Mouse (Mus musculus): ENCODE measurements around the gene Trim23. TPM values are rescaled to one million over a fixed set of nuclear protein-coding genes. Genes with fewer than 3 reads are reported as not detected.
"Not testable (repeated sequence)": the region's sequence is repeated elsewhere in the genome, so short reads cannot be mapped to it uniquely, and the experiment has no call there.

The Trim23 gene
- 10 to 100 TPM; 52.7 to 66.7 (median 58.9) TPM for total RNA-seq (2022)

DNA sequence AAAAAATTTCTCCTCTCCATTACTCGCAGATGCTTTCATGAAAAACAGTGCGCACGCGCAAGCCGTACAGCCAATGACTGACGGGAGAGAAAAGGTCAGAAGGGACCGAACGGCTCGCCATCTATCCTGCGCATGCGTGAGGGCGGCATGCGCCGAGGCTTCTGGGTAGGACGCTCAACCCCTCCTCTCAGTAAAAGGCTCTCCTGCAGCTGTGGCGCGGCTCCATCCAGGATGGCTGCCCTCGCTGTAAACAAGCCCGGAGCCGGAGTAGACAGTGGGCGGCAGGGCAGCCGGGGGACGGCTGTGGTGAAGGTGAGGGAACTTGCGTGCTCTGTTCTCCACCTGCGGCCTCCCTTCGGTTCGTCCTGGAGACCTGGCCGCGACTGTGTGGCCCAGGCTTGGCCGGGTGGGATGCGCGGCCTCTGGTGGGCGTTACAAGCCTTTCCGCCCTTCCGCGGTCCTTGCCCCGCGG lies at the start of gene Trim23:
Trim23 (plus strand) TSS at position 148 of the 472 bp plus-strand sequence.
- peak; percentile 97 to 98 for DNase-seq (ENCODE audit: low spot score in 2 of 2)

DNA sequence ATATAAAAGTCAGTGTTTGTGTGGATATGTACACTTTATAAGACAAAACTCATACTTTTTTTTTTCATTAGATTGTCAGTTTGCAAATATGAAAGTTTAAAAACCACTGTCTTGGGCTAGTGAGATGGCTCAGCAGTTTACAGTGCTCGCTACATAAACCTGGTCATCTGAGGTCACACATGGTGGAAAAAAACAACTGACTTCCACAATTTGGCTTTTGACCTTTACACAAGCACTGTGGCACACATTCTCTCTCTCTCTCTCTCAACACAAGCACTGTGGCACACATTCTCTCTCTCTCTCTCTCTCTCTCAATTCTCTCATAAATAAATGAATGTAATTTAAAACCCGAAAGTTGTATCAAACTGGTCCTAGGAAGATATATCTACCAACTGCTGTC lies 46.0 kb upstream of the Trim23 start:
- no peak for DNase-seq (ENCODE audit: low spot score in 2 of 2)

DNA sequence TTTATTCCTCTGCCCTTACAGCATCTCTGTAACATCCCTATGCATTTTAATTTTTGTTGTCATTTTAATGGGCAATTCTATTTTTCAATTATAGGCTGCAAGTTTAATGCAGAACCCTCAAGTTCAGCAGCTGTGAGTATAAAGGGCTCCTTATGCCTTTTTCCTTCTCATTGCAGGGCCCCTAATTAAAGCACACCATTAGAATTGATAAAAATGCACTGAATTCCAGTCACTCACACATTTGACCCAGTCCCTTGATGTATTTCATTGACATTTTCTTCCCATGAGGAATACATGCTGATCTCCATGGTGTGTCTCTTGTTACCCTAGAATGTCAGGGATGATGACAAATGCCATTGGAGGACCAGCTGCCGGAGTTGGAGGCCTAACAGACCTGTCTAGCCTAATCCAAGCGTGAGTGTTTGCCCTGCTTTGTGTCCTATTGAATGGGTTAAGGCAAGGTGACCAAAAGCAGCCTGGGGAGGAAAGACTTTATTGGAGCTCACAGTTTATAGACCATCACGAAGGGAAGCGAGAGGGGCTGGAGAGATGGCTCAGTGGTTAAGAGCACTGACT lies 44.0 kb upstream of the Trim23 start:
- no peak for DNase-seq (ENCODE audit: low spot score in 2 of 2)

DNA sequence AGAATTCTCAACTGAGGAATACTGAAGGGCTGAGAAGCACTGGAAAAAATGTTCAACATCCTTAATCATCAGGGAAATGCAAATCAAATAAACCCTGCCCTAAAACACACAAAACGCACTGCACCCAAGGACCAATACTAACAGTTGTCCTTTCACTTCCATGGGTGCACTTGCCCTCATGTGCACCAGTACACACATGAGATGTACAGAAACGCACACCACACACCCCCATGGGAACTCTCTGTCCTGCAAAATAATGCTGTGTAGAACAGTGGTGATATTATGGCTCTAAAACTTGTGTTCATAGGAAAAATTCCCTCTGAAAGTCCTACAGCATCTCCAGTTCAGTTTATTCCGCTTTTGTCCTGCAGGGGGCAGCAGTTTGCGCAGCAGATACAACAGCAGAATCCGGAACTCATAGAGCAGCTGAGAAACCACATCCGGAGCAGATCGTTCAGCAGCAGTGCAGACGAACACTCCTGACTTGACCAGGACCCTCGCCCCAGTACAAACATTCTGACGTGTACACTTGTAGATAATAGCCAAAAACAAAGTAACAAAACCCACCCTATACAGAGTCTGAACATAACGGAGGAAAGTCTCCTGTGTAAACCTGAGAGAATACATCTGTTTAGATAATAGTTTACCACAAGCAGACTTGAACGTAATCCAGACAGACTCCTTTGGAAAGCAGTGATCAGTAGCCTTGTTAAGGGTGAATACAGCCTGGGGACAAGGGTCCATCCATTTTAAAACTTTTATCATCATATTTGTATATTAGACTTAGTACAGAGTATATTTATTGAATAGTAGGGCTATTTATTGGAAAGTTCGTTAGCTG lies 39.0 kb upstream of the Trim23 start:
- DNase-seq (ENCODE audit: low spot score in 2 of 2), result peak; percentile 79 to 88

DNA sequence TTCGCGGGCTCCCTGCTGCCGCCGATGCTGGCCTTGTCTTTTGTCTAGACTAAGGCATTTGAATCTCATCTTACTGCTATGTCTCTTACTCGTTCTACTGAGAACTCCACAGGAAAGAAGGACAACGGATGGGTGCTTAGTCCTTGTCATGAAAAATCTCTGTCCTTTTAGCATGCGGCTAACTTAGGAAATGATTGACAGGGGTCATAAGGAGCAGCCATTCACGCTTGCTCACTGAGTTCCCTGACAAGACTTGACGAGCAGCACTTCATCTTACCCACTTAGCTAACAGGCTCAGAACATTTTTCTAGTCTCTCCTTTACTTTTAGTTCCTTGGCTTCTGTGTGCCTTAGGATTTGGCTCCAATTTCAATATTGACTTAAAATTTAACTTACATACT lies 33.7 kb upstream of the Trim23 start:
- DNase-seq (ENCODE audit: low spot score in 2 of 2), result no peak

DNA sequence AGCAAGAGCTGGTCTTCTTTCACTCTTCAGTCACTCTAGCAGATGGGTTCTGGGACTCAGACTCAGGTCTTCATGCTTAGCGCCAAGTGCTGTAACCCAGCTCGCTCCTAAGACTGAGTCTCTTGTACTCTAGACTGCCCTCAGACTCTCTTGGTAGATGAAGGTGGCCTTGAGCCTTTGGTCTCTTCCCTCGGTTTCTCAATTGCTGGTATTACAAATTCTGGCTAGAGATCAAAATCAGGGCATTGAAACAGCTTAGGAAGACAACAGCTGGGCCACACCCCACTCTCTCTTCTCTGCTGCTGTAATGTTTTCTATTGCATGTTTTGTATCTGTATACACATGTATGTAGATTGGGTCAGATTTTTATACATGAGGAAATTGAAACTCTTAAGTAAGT lies 33.0 kb upstream of the Trim23 start:
- DNase-seq (ENCODE audit: low spot score in 2 of 2), result no peak

DNA sequence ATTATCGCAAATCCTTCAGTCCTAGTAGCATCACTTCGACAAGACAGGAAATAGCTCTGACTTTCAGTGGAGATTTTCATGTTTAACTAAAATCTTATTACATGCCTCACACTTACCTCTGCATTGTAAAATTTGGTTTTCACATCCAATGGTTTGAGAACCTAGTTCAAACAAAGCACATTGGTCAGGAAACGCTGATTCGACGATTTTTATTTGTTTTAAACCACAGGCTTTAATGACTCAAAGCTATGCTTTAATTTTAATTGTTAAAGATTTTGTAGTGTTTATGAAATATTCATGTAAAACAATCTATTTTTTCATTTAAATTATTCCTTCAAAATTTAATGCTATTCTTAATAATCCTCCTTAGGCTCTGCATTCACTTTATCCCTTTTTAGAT lies 24.4 kb upstream of the Trim23 start:
- DNase-seq (ENCODE audit: low spot score in 2 of 2), result no peak

DNA sequence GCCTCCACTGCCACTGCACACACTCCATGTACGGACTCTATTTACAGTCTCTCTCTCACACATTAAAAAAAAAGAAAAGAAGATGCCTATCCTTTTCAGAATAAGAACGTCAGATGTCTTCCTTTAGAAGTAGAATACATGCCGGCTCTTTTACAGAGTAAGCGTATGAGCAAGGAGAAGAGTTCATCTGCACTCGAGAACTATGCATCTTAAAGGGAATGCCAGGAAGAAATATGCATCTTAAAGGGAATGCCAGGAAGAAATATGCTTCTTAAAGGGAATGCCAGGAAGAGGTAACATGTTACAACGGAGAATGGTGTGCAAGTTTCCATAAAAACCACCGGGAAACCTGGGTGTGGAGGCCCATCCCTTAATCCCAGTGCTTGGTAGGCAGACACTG lies 23.5 kb upstream of the Trim23 start:
- DNase-seq (ENCODE audit: low spot score in 2 of 2), result no peak

DNA sequence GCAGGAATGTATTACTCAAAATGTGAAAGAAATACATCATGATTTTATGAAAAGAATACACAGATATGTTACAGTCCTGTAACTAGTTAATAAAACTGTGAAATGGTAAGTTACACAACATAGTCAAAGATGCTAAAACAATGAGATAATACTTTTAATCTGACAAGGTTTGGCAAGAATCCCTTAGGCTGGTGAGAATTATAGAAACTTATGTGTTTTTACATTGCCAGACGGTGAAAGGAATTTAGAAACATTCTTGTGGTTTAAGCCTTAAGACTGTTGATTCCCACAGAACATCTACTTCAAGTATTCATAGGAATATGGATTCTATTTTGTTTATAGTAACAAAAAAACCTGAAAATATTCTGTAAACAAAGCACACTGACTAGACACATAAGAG lies 22.9 kb upstream of the Trim23 start:
- DNase-seq (ENCODE audit: low spot score in 2 of 2), result no peak

DNA sequence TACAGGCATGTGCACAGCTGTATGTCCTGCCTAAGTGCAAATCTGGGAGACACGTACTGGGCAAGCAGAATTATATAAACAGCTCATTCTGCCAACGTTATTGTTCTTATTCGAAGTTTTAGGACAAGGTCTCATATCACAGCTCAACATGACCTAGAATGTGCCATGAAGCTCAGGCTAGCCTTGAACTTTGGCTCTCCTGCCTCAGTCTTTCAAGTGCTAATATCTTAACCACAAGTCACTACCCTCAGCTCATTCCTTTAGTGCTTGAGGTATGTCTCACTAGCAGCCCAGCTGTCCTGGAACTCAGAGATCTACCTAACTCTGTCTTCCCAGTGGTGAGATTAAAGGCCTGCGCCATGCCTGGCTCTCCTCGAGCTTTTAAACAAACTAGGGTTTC lies 6.9 kb upstream of the Trim23 start:
- DNase-seq (ENCODE audit: low spot score in 2 of 2), result no peak

DNA sequence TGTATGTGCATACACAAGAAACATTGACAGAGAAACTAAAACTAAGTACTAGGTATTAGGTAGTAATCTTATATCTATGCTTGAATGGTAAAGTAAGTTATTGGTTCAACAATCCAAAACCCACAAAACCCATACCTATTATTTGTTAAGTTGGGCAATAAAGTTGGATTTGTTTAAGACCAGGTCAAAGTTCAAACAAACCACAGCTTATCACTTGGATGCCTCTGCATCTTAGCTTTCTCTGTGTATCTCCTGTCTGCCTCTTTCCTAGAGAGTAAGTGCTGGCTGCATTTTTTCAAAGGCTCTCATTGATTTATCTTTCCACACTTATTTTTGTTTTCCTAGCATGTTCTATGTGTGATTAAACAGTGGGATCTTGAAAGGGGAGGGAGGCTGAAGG lies 6.1 kb upstream of the Trim23 start:
- DNase-seq (ENCODE audit: low spot score in 2 of 2), result no peak

DNA sequence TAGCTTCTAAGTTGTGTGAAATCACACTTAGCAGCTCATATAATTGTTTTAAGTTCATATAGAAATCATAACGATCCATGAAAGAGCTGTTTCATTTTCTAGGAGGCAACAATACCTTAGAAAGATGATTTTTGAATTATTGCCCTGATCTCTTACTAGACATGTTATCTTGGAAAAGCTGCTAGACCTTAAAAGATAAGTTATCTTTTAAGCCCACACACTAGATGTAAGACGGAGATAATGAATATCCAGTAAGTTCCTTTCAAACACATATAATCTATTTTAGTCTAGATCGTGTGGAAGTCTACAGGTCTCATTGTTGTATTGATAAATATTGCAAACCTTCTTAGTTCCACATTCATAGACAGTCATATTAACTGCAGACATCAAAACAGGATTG lies 1.7 kb upstream of the Trim23 start:
- no peak for DNase-seq (ENCODE audit: low spot score in 2 of 2)

DNA sequence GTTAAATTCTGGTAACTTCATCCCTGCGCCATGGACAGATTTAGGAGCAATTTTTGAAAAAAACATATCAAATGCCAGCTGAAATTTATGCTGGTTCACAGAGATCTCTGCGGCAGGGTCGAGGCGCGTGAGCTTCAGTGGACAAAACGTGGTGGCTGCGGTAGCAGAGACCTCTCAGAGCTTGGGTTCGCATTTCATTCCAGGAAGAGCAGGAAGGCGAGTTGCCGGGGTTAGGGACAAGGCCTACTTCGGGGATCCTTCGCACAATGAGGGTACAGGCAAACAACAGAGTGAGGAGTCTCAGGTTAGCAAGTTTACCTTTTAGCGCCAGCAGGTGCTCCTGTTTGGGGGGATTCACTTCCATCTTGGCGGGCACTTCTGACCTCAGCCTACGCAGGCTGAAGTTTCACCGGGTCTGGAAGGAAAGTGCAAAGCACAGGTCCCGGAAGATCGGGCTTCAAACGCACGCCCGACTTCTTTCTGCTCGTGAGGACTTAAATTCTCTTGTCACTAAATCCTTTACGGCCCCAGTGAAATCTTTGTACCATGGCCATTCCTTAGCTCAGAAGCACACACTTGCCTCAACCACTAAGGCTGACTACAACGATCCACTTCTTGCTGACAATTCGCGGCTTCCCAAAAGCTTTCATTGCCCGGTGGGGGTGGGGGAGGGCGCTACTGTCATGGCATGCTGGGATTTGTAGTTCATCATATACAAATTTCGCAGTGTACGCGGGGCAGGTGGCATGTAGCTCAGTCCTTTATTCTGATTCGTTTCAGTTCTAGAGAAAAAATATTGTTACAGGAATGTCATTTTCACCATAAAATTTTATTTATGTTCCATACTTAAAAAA lies 574 bp upstream of the Trim23 start, which contains the start of gene Trappc13:
Trappc13 (minus strand) TSS at position 674 of the 854 bp plus-strand sequence.
- DNase-seq (ENCODE audit: low spot score in 2 of 2), result peak in 1 of 2 experiments; percentile 8

DNA sequence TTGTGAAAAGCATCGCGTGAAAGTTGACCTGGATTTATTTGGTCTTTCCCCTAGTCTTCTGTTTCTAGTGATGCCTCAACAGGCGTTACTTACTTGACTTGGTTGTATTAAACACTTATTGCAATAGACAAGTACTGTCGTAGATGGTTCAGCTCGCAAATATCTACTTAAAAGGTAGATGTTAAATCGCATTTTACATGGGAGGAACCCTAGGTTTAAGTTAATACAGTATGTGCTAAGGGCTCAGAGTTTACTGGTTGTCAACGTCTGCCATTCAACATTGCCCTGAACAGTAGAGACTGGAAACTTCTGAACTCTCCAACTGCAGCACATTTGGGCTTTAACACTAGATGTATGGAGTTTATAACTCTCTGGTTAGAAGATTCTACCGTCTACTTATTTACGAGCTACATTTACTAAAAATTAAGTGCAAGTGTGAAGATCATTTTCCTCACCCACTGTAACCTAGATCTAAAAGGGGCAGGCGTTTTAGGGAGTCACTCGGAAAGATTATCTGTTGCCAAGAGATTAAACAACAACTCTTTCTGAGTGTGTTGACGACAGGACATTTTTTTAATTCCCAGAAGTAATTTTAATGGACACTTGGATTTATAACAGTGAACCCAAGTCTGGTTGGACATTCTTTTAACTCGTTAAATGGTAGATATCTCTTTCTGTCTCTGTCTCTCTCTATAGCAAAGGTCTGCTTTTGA lies 735 bp downstream of the Trim23 start:
- DNase-seq (ENCODE audit: low spot score in 2 of 2), result no peak

DNA sequence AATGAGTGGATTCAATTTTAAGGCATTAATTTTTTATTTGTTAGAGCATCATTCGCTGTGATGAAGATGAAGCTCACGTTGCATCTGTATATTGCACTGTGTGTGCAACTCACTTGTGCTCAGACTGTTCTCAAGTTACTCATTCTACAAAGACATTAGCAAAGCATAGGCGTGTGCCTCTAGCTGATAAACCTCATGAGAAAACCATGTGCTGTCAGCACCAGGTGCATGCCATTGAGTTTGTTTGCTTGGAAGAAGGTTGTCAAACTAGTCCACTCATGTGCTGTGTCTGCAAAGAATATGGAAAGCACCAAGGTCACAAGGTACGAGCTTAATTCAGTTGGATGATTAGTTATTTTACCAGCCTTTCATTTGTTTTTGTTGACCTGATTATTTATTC lies 8.8 kb downstream of the Trim23 start:
- no peak for DNase-seq (ENCODE audit: low spot score in 2 of 2)

DNA sequence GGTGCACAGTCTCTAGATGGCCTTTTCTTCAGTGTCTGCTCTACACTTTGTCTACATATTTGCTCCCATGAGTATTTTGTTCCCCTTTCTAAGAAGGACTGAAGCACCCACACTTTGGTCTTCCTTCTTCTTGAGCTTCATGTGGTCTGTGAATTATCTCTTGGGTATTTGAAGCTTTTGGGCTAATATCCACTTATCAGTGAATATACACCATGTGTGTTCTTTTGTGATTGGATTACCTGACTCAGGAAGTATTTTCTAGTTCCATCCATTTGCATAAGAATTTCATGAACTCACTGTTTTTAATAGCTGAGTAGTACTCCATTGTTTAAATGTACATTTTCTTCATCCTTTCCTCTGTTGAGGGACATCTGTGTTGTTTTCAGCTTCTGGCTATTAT lies 17.3 kb downstream of the Trim23 start:
- DNase-seq (ENCODE audit: low spot score in 2 of 2), result not testable (repeated sequence)

DNA sequence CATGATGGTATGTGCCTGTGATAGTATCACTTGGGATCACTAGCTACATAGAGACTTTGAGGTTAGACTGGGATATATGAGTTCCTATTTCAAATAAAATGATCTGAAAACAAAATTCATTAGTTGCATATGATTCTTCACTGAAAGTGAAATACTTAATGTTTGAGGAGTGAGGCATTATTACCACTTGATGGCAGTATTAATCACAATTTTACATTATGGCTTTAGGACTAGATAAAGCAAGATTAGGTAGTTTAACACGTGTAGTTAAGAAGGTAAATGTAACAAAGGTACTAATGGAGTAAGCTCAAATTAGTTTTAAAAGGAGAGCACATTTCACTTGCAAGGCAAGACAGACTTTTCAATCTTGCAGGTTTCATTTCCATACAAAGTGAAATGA lies 25.7 kb downstream of the Trim23 start:
- no peak for DNase-seq (ENCODE audit: low spot score in 2 of 2)

DNA sequence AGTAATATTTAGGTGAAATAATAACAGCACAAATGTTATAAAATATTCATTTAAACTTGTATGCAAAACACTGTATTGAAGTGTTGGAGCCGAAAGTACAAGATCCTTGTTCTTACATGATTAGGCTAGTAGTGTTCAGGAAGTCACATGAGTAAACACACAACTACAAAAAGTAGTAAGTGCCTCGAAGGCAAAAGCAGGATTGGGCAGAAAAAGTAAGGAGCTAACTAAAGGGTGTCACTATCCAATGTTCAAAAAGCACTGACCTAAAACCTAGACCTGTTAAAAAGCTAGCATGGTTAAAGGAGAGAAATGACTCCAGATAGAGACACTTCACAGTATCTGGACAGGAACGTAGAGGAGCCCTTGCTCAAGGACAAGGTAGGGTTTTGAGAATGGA lies 48.9 kb downstream of the Trim23 start:
- no peak for DNase-seq (ENCODE audit: low spot score in 2 of 2)

DNA sequence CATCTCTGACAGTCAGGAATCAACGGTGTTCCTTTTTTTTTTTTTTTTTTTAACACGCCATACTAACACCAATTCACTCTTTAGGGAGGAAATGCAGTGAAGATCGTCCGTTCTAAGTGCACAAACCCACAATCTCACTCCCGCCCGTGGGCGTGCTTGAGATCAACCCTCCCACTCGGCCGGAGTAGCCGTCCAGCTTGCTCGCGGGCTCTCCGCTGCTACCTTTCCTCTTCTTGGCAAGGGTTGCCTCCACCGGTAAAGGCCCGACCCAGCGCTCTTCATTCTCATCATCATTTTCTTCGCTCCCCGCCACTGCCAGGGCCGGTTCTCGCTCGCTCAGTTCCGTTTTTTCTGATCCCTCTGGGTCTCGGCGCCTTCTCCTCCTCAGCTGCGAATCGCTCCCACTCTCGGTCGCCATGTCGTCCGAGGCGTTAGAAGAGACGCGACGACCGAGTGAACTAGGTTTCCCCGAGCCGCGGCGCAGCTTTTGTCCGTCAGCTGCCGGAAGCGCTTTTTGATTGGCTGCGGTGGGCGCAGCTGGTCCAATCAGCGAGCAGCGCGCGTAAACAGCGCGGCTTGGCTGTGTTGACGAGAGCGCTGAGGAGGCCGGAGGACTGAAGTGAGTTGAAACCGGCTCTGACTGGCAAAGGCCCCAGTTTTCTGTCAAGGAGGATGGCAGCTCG lies 49.9 kb downstream of the Trim23 start, which contains the start of the genes Cenpk and Ppwd1:
Cenpk (plus strand) TSS at position 228 of the 683 bp plus-strand sequence.
Ppwd1 (minus strand) TSS at position 460 of the 683 bp plus-strand sequence.
- peak; percentile 92 to 95 for DNase-seq (ENCODE audit: low spot score in 2 of 2)

DNA sequence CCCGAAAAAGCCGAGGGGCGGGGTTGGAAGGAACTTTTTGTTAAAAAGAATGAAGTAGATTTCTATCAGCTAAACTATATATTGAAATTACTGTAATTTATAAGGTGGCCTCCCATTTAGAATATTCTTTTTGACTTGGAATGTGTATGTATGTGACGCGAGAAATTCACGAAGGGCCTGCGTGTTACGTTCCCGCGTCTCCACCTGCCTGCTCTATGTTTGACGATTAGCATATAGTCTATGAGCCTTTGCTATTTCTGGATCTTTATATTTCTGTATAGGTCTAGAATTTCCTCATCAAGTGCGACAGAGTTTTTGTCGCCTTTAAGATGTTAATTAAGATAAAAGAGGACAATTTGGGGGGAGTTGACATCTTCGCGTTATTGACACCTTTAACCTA lies 50.6 kb downstream of the Trim23 start:
- DNase-seq (ENCODE audit: low spot score in 2 of 2), result no peak
